Mouse (Mus musculus): ENCODE data around the gene Rgs19.

GRCm38 (mm10) chr2:181716991-181717390 lies 23.2 kb upstream of the Rgs19 start:
- TF ChIP-seq CTCF (IDR thresholded peaks at IDR 0.05) (no peak), EP300 (IDR thresholded peaks at IDR 0.05) (no peak)

Measured in lung, postnatal 0 days (tissue).